ENCODE assay signal across 27 mouse cellular contexts in genomic region chr11:120380271-120380670, GRCm38 (mm10). TPM values are rescaled to one million over a fixed set of nuclear protein-coding genes. Genes with fewer than 3 reads are reported as not detected.
"Had no signal": no experiment of that assay in that cellular context is flagged by ENCODE, and none has a peak within 500 bp of the region (broad histone marks: within the 10 kb centered on the region; RNA-seq: fewer than 3 reads in every experiment).

No protein-coding gene starts in this region.

- H3K27ac ChIP-seq: kidney, postnatal 0 days; layer of hippocampus, adult 2 months; limb, embryonic 10.5 days; liver, embryonic 12.5 days; liver, embryonic 15.5 days; lung, embryonic 15.5 days; midbrain, embryonic 10.5 days; neural tube, embryonic 13.5 days; stomach, postnatal 0 days had no signal

- ATAC-seq: liver, embryonic 12.5 days; midbrain, embryonic 13.5 days; midbrain, embryonic 16.5 days had no signal

- DNase-seq: layer of hippocampus, adult 9-11 months; liver; lung, adult 18-20 months; lung, postnatal 10 days; lung, postnatal 36 days; retina, postnatal 1 day; right cerebral cortex, postnatal 4 days; thymus, adult 2 months; thymus, postnatal 14 days; thymus, postnatal 4 days had no signal

- H3K27me3 ChIP-seq: limb, embryonic 13.5 days; liver, embryonic 12.5 days; liver, embryonic 15.5 days; lung, embryonic 15.5 days; megakaryocyte, embryonic 14.5 days; midbrain, embryonic 13.5 days; neural tube, embryonic 13.5 days had no signal

- H3K4me2 ChIP-seq: limb, embryonic 13.5 days; liver, embryonic 12.5 days; liver, embryonic 15.5 days; lung, embryonic 15.5 days; midbrain, embryonic 13.5 days; neural tube, embryonic 13.5 days had no signal

- H3K4me3 ChIP-seq: layer of hippocampus, adult 2 months; limb, embryonic 10.5 days; limb, embryonic 13.5 days; liver, embryonic 12.5 days; liver, embryonic 15.5 days; lung, embryonic 15.5 days; megakaryocyte, embryonic 14.5 days; midbrain, embryonic 10.5 days; midbrain, embryonic 13.5 days; myocyte; neural tube, embryonic 13.5 days had no signal

- H3K9ac ChIP-seq: liver, embryonic 12.5 days; liver, embryonic 15.5 days; lung, embryonic 15.5 days; midbrain, embryonic 13.5 days had no signal

- H3K9me3 ChIP-seq: limb, embryonic 10.5 days; limb, embryonic 13.5 days; liver, embryonic 12.5 days; liver, embryonic 15.5 days; lung, embryonic 15.5 days; megakaryocyte, embryonic 14.5 days; midbrain, embryonic 10.5 days; midbrain, embryonic 13.5 days; neural tube, embryonic 13.5 days had no signal

RNA-seq across cellular contexts. Expression of gene Fscn2, which starts 18.9 kb away (rescaled TPM):
- total RNA-seq: left cerebral cortex, adult 18-20 months; monocyte, adult 5-6 weeks had no signal
- polyA plus RNA-seq: large intestine, adult 2 months; liver, embryonic 15.5 days had no signal
